Mouse (Mus musculus) lung, embryonic 15.5 days (tissue): ENCODE measurements at regions not wholly inside any gene's neighbourhood (a gene's known extent, or its start where the extent isn't known, plus 50 kb on each side); places are given as distances from the start of the nearest gene placed in this dataset.

ENCODE experiments used
- ATAC-seq: fragments of 200-750 bp; cut with Nextera tagmentation; 2 replicates; pipeline ENCODE4 v1.8.0; 2017; ENCODE audit warnings: moderate number of reproducible peaks, borderline replicate concordance; ENCODE audit not compliant: low FRiP score, low TSS enrichment; ENCODE audit errors: extremely low read depth
- H3K27ac ChIP-seq: fragments of 300-500 bp; sonication (generic); 2 replicates; pipeline ENCODE4 v1.5.1; 2015; ENCODE audit warnings: moderate library complexity, mild to moderate bottlenecking, inconsistent platforms
- H3K27me3 ChIP-seq: fragments of 300-500 bp; sonication (generic); 2 replicates; pipeline ENCODE4 v1.6.1; 2015; ENCODE audit warnings: inconsistent platforms
- H3K36me3 ChIP-seq: fragments of 300-500 bp; sonication (generic); 2 replicates; pipeline ENCODE4 v1.6.1; 2015; ENCODE audit warnings: inconsistent platforms
- H3K4me1 ChIP-seq: fragments of 300-500 bp; sonication (generic); 2 replicates; pipeline ENCODE4 v1.6.1; 2015; ENCODE audit warnings: inconsistent platforms
- H3K4me2 ChIP-seq: fragments of 300-500 bp; sonication (generic); 2 replicates; pipeline ENCODE4 v1.6.1; 2015; ENCODE audit warnings: inconsistent platforms, mild to moderate bottlenecking, moderate library complexity
- H3K4me3 ChIP-seq: fragments of 300-500 bp; sonication (generic); 2 replicates; pipeline ENCODE4 v1.5.1; 2015; ENCODE audit warnings: mild to moderate bottlenecking, inconsistent platforms
- H3K9ac ChIP-seq: fragments of 300-500 bp; sonication (generic); 2 replicates; pipeline ENCODE4 v1.6.1; 2015; ENCODE audit warnings: inconsistent platforms
- H3K9me3 ChIP-seq: fragments of 300-500 bp; sonication (generic); 2 replicates; pipeline ENCODE4 v1.6.1; 2016; ENCODE audit warnings: inconsistent platforms
- WGBS: fragments of 180-500 bp; shearing (Covaris S2); methylation state at CpG from one replicate; pipeline ENCODE4 v1.1.7; 2015; 5-methylcytosine and 5-hydroxymethylcytosine counted together

GRCm38 (mm10) chr13:106525406-106526206 lies 411.2 kb downstream of the Ipo11 start:
- Histone ChIP-seq H3K4me1 (no peaks in the 10 kb centered on the region), H3K9me3 (no peaks in the 10 kb centered on the region), H3K4me2 (no peak overlapping the region), H3K27ac (no peak overlapping the region), H3K9ac (no peak overlapping the region), H3K4me3 (no peak overlapping the region), H3K36me3 (no peaks in the 10 kb centered on the region), H3K27me3 (no peaks in the 10 kb centered on the region)
- ATAC-seq: no peak
- 46% methylated on average over 11 of the region's 11 CpGs for WGBS

GRCm38 (mm10) chr13:106514510-106515169 lies 422.1 kb downstream of the Ipo11 start:
- H3K27ac ChIP-seq: no peak overlapping the region
- no peaks in the 10 kb centered on the region for H3K27me3 ChIP-seq
- H3K4me3 ChIP-seq: no peak overlapping the region
- H3K4me1 ChIP-seq: no peaks in the 10 kb centered on the region
- WGBS: 65% methylated on average over 5 of the region's 5 CpGs
- ATAC-seq: no peak
- no peak overlapping the region for H3K9ac ChIP-seq
- no peaks in the 10 kb centered on the region for H3K9me3 ChIP-seq
- no peak overlapping the region for H3K4me2 ChIP-seq
- no peaks in the 10 kb centered on the region for H3K36me3 ChIP-seq

GRCm38 (mm10) chr13:106513669-106514068 lies 423.1 kb downstream of the Ipo11 start:
- Histone ChIP-seq H3K27ac (no peak overlapping the region), H3K27me3 (no peaks in the 10 kb centered on the region), H3K9ac (no peak overlapping the region), H3K9me3 (no peaks in the 10 kb centered on the region), H3K36me3 (no peaks in the 10 kb centered on the region), H3K4me2 (no peak overlapping the region), H3K4me1 (no peaks in the 10 kb centered on the region), H3K4me3 (no peak overlapping the region)
- 66% methylated on average over 4 of the region's 4 CpGs for WGBS
- ATAC-seq: no peak

DNA sequence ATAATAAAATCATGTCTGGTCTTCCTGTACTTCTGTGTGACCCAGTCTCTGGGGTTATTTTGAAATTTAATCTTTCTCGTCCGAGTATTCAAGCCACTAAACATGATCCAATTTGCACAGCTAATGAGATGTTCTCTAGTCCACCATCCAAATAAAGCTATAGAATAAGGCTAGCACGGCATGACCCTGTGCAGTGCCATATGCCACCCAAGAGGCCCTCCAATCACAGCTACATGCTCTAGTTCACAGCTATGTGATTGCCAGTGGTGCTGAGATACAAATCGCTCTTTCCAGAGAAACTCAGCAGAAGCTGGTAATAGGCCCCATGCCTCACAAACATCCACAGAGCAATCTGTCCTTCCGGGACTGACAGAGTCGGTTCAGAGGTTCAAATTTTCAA lies 426.3 kb downstream of the Ipo11 start:
- WGBS: 84% methylated on average over 6 of the region's 6 CpGs
- Histone ChIP-seq H3K4me3 (no peak overlapping the region), H3K4me1 (no peaks in the 10 kb centered on the region), H3K27me3 (no peaks in the 10 kb centered on the region), H3K36me3 (no peaks in the 10 kb centered on the region), H3K9me3 (no peaks in the 10 kb centered on the region), H3K27ac (no peak overlapping the region), H3K9ac (no peak overlapping the region), H3K4me2 (no peak overlapping the region)
- ATAC-seq: no peak

- Histone ChIP-seq H3K4me1 (no peaks in the 10 kb centered on the region), H3K4me2 (no peak overlapping the region; the same call in 1 of the 2 replicates), H3K9me3 (no peaks in the 10 kb centered on the region), H3K27me3 (no peaks in the 10 kb centered on the region), H3K36me3 (no peaks in the 10 kb centered on the region), H3K27ac (no peak overlapping the region), H3K9ac (no peak overlapping the region), H3K4me3 (no peak overlapping the region)
- peak; percentile 55; the same call in 1 of the 2 replicates for ATAC-seq
- 30% methylated on average over 6 of the region's 6 CpGs for WGBS
Measured at GRCm38 (mm10) chr13:106501273-106501672, 435.5 kb downstream of the Ipo11 start.

GRCm38 (mm10) chr13:106471264-106471663 lies 465.5 kb downstream of the Ipo11 start:
- H3K27me3 ChIP-seq: no peaks in the 10 kb centered on the region
- 36% methylated on average over 4 of the region's 4 CpGs for WGBS
- peak; percentile 46; the same call in 1 of the 2 replicates for ATAC-seq
- H3K4me1 ChIP-seq: no peaks in the 10 kb centered on the region
- no peaks in the 10 kb centered on the region for H3K9me3 ChIP-seq
- no peak overlapping the region for H3K4me3 ChIP-seq
- no peaks in the 10 kb centered on the region for H3K36me3 ChIP-seq
- no peak overlapping the region for H3K4me2 ChIP-seq
- H3K27ac ChIP-seq: no peak overlapping the region
- no peak overlapping the region for H3K9ac ChIP-seq

DNA sequence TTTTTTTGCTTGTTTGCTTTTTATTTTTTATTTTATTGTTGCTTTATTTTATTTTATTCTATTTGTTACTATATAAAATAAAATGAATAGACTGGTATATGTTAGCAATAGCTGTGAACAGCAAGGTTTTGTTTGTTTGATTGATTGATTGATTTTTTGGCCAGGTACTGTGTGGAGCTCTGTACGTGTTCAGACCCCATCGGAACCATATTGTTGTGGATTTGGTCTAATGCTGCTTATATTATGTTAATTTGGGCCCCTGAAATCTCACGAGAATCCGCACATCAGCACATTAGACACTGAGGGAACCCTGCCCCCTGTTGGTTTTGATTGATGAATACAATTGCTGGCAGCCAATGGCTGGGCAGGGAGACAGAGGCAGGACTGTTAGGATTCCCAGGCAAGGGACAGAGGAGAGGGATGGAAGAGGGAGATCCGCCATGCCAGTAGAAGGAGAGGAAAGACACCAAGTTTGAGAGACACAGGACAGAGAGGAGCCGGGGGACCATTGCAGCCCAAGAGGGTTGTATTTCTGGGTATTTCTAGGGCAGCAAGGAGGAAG lies 482.3 kb downstream of the Ipo11 start:
- no peak for ATAC-seq
- H3K4me3 ChIP-seq: no peak overlapping the region
- 81% methylated on average over 6 of the region's 6 CpGs for WGBS
- no peak overlapping the region for H3K27ac ChIP-seq
- no peak overlapping the region for H3K9ac ChIP-seq
- no peaks in the 10 kb centered on the region for H3K27me3 ChIP-seq
- no peaks in the 10 kb centered on the region for H3K9me3 ChIP-seq
- no peak overlapping the region for H3K4me2 ChIP-seq
- H3K4me1 ChIP-seq: no peaks in the 10 kb centered on the region
- H3K36me3 ChIP-seq: no peaks in the 10 kb centered on the region

DNA sequence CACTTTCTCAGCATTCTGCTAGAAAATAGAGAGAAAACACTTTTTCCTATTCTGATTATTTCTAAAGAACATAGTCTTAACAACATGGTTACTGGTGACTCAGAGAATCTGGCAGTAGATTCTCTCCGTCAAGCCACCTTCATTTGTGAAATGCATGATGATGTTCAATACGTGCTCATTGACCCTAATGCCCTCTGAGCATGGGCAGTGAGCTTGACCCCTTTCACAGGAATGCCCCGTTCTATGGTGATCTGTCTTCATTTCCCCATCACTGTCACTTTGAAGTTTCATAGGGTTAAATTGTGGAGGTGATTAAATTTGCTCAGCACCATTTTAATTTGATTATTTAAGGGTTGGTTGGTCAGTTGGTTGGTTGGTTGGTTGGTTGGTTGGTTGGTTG lies 504.6 kb downstream of the Ipo11 start:
- H3K9ac ChIP-seq: no peak overlapping the region
- no peaks in the 10 kb centered on the region for H3K9me3 ChIP-seq
- H3K27ac ChIP-seq: no peak overlapping the region
- no peaks in the 10 kb centered on the region for H3K4me1 ChIP-seq
- no peak overlapping the region for H3K4me3 ChIP-seq
- H3K4me2 ChIP-seq: no peak overlapping the region
- no peaks in the 10 kb centered on the region for H3K36me3 ChIP-seq
- no peaks in the 10 kb centered on the region for H3K27me3 ChIP-seq
- WGBS: 45% methylated on average over 3 of the region's 3 CpGs
- no peak for ATAC-seq

GRCm38 (mm10) chr13:106406608-106407038 lies 530.1 kb downstream of the Ipo11 start:
- no peaks in the 10 kb centered on the region for H3K36me3 ChIP-seq
- no peaks in the 10 kb centered on the region for H3K27me3 ChIP-seq
- WGBS: 50% methylated on average over 1 of the region's 1 CpGs
- no peak overlapping the region for H3K4me3 ChIP-seq
- H3K4me1 ChIP-seq: no peaks in the 10 kb centered on the region
- no peak for ATAC-seq
- H3K9ac ChIP-seq: no peak overlapping the region
- no peak overlapping the region for H3K27ac ChIP-seq
- no peak overlapping the region for H3K4me2 ChIP-seq
- no peaks in the 10 kb centered on the region for H3K9me3 ChIP-seq

DNA sequence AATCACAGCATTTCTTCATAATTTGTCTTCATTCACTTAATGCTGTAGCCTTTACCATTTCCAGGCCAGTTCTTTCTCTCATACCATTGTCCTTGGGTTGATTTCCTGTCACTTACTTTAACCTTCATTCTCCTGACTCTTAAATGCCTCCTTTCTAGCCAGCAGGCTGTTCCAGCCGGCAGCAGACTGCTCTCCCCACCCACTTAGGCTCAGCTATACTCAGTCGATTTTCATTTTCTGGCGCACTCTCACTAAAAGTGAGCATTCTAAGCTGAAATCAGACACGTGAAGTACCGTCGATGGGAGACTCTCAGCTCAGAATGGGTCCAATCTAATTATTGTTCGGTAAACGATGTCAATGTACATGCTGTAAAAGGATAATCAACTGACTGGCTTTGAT lies 544.1 kb downstream of the Ipo11 start:
- Histone ChIP-seq H3K9ac (no peak overlapping the region), H3K27me3 (no peaks in the 10 kb centered on the region), H3K4me1 (no peaks in the 10 kb centered on the region), H3K36me3 (no peaks in the 10 kb centered on the region), H3K4me2 (no peak overlapping the region), H3K27ac (no peak overlapping the region), H3K9me3 (no peaks in the 10 kb centered on the region), H3K4me3 (no peak overlapping the region)
- ATAC-seq: no peak
- WGBS: 81% methylated on average over 8 of the region's 8 CpGs

- WGBS: 43% methylated on average over 4 of the region's 4 CpGs
- ATAC-seq: no peak
- no peak overlapping the region for H3K4me3 ChIP-seq
- no peak overlapping the region for H3K9ac ChIP-seq
- no peaks in the 10 kb centered on the region for H3K27me3 ChIP-seq
- H3K36me3 ChIP-seq: no peaks in the 10 kb centered on the region
- H3K4me1 ChIP-seq: no peaks in the 10 kb centered on the region
- H3K9me3 ChIP-seq: no peaks in the 10 kb centered on the region
- H3K4me2 ChIP-seq: no peak overlapping the region
- H3K27ac ChIP-seq: no peak overlapping the region
Measured at GRCm38 (mm10) chr13:106388634-106389033, 548.1 kb downstream of the Ipo11 start.

DNA sequence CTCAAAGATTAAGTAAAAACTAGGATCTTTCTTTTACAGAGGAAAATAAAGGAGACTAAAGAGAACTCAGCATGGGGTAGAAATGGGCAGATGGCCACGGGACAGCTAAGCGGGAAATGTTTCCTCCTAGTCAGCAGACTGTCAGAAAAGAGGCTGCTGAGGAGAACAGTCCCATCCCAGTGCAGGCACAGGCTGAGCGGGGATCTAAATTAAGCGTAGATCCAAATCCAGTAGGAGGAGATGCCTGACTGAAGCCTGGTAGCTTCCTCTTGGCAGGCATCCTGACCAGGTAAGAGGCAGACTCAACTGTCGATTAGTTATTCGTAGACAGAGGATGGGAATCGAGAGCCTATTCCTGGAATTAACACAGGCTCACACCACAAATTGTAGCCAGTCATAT lies 569.2 kb downstream of the Ipo11 start:
- Histone ChIP-seq H3K4me3 (no peak overlapping the region), H3K27me3 (no peaks in the 10 kb centered on the region), H3K9me3 (no peaks in the 10 kb centered on the region), H3K27ac (no peak overlapping the region), H3K4me1 (no peaks in the 10 kb centered on the region), H3K36me3 (no peaks in the 10 kb centered on the region), H3K9ac (no peak overlapping the region), H3K4me2 (no peak overlapping the region)
- no peak for ATAC-seq
- 83% methylated on average over 7 of the region's 7 CpGs for WGBS
